Mouse (Mus musculus) kidney, adult 18-20 months (tissue): ENCODE measurements around the gene Atad1.

Experiments
- DNase-seq: peaks from one replicate; pipeline ENCODE4 v3.0.0; 2021

Gene Atad1

GRCm38 (mm10) chr19:32665243-32665642 lies 74.3 kb downstream of the Atad1 start:
- DNase-seq = no peak

- DNase-seq = peak; percentile 45
These were observed 76.7 kb downstream of the Atad1 start for GRCm38 (mm10) chr19:32662936-32663335.

GRCm38 (mm10) chr19:32659346-32659745 lies 80.2 kb downstream of the Atad1 start:
- DNase-seq = peak; percentile 15

GRCm38 (mm10) chr19:32653630-32654362 lies 85.8 kb downstream of the Atad1 start:
- DNase-seq = no peak

- DNase-seq = no peak
These were observed 86.5 kb downstream of the Atad1 start for GRCm38 (mm10) chr19:32653122-32653521.

GRCm38 (mm10) chr19:32651046-32651445 lies 88.5 kb downstream of the Atad1 start:
- no peak for DNase-seq

GRCm38 (mm10) chr19:32648019-32648571 lies 91.5 kb downstream of the Atad1 start:
- DNase-seq = no peak

GRCm38 (mm10) chr19:32646382-32646781 lies 93.2 kb downstream of the Atad1 start:
- no peak for DNase-seq

- DNase-seq = no peak
These were observed 93.6 kb downstream of the Atad1 start for GRCm38 (mm10) chr19:32645939-32646338.

GRCm38 (mm10) chr19:32643642-32644041 lies 95.9 kb downstream of the Atad1 start:
- DNase-seq = no peak

GRCm38 (mm10) chr19:32641995-32642394 lies 97.6 kb downstream of the Atad1 start:
- no peak for DNase-seq

GRCm38 (mm10) chr19:32641535-32641934 lies 98.1 kb downstream of the Atad1 start:
- no peak for DNase-seq

- no peak for DNase-seq
These were observed 101.2 kb downstream of the Atad1 start for GRCm38 (mm10) chr19:32638276-32638903.

- DNase-seq = peak; percentile 31
These were observed 102.0 kb downstream of the Atad1 start for GRCm38 (mm10) chr19:32637357-32638275.

- no peak for DNase-seq
These were observed 104.7 kb downstream of the Atad1 start for GRCm38 (mm10) chr19:32634916-32635315.

GRCm38 (mm10) chr19:32628572-32629132 lies 110.9 kb downstream of the Atad1 start:
- DNase-seq = peak; percentile 43

GRCm38 (mm10) chr19:32627631-32628030 lies 112.0 kb downstream of the Atad1 start:
- no peak for DNase-seq

GRCm38 (mm10) chr19:32626768-32627331 lies 112.7 kb downstream of the Atad1 start:
- DNase-seq = peak; percentile 69

GRCm38 (mm10) chr19:32622142-32622541 lies 117.4 kb downstream of the Atad1 start:
- peak; percentile 46 for DNase-seq
